Mouse (Mus musculus) neural tube, embryonic 14.5 days (tissue): ENCODE data around the gene Acot3. TPM values are rescaled to one million over a fixed set of nuclear protein-coding genes. Genes with fewer than 3 reads are reported as not detected.
"Not testable (repeated sequence)": the region's sequence is repeated elsewhere in the genome, so short reads cannot be mapped to it uniquely, and the experiment has no call there.

Source experiments
- ATAC-seq: fragments of 200-750 bp; cut with Nextera tagmentation; 2 replicates; pipeline ENCODE4 v1.8.0; 2017; ENCODE audit warnings: low read depth, mild to moderate bottlenecking, moderate TSS enrichment, moderate library complexity
- H3K27ac ChIP-seq: fragments of 300-500 bp; sonication (generic); 2 replicates; pipeline ENCODE4 v1.5.1; 2014; ENCODE audit warnings: low read depth, mild to moderate bottlenecking, control low read depth, low read length, moderate library complexity, mixed read lengths
- H3K27me3 ChIP-seq: fragments of 300-500 bp; sonication (generic); 2 replicates; pipeline ENCODE4 v1.6.1; 2014; ENCODE audit warnings: low read length; ENCODE audit not compliant: control insufficient read depth, insufficient read depth
- H3K36me3 ChIP-seq: fragments of 300-500 bp; sonication (generic); 2 replicates; pipeline ENCODE4 v1.6.1; 2014; ENCODE audit warnings: low read length, mixed read lengths; ENCODE audit not compliant: control insufficient read depth, insufficient read depth
- H3K4me1 ChIP-seq: fragments of 300-500 bp; sonication (generic); 2 replicates; pipeline ENCODE4 v1.6.1; 2014; ENCODE audit warnings: low read length; ENCODE audit not compliant: control insufficient read depth, insufficient read depth
- H3K4me2 ChIP-seq: fragments of 300-500 bp; sonication (generic); 2 replicates; pipeline ENCODE4 v1.6.1; 2014; ENCODE audit warnings: mild to moderate bottlenecking, low read depth, low read length, control low read depth
- H3K4me3 ChIP-seq: fragments of 300-500 bp; sonication (generic); 2 replicates; pipeline ENCODE4 v1.5.1; 2014; ENCODE audit warnings: low read depth, low read length, control low read depth, mixed read lengths
- H3K9ac ChIP-seq: fragments of 300-500 bp; sonication (generic); replicated peaks from 2 replicates; pipeline ENCODE4 v1.6.1; 2014; ENCODE audit warnings: low read depth, mild to moderate bottlenecking, control low read depth, low read length, mixed read lengths
- H3K9me3 ChIP-seq: fragments of 300-500 bp; sonication (generic); 2 replicates; pipeline ENCODE4 v1.6.1; 2016; ENCODE audit warnings: low read length; ENCODE audit not compliant: control insufficient read depth
- WGBS: fragments of 180-500 bp; shearing (Covaris S2); extraction: QIAGEN DNeasy Blood & Tissue Kit; methylation state at CpG from one replicate; pipeline ENCODE4 v1.1.7; 2014; 5-methylcytosine and 5-hydroxymethylcytosine counted together
- polyA plus RNA-seq: library from polyadenylated mRNA; unstranded; fragments of >200 nt; fragmentation: Nextera tagmentation; extraction: Ambion mirVana; gene quantifications from 2 replicates; pipeline ENCODE4 v1.2.1, GENCODE M21; 2014

The Acot3 gene
- polyA plus RNA-seq, 1 experiment from 2014 or later: 1.8 TPM

GRCm38 (mm10) chr12:84033302-84033701 lies 18.6 kb upstream of the Acot3 start:
- not testable (repeated sequence) for H3K9ac ChIP-seq, H3K4me2 ChIP-seq, ATAC-seq, H3K36me3 ChIP-seq, H3K27ac ChIP-seq, H3K9me3 ChIP-seq, H3K4me1 ChIP-seq, H3K4me3 ChIP-seq, H3K27me3 ChIP-seq
- 85% methylated on average over 2 of the region's 2 CpGs for WGBS

GRCm38 (mm10) chr12:84034108-84034507 lies 17.8 kb upstream of the Acot3 start:
- no peaks in the 10 kb centered on the region for H3K27me3 ChIP-seq
- H3K9ac ChIP-seq: no peak overlapping the region
- no peak overlapping the region for H3K27ac ChIP-seq
- no peaks in the 10 kb centered on the region for H3K4me1 ChIP-seq
- no peaks in the 10 kb centered on the region for H3K9me3 ChIP-seq
- H3K4me3 ChIP-seq: no peak overlapping the region
- 57% methylated on average over 4 of the region's 4 CpGs for WGBS
- H3K36me3 ChIP-seq: no peaks in the 10 kb centered on the region
- H3K4me2 ChIP-seq: no peak overlapping the region
- ATAC-seq: no peak

DNA sequence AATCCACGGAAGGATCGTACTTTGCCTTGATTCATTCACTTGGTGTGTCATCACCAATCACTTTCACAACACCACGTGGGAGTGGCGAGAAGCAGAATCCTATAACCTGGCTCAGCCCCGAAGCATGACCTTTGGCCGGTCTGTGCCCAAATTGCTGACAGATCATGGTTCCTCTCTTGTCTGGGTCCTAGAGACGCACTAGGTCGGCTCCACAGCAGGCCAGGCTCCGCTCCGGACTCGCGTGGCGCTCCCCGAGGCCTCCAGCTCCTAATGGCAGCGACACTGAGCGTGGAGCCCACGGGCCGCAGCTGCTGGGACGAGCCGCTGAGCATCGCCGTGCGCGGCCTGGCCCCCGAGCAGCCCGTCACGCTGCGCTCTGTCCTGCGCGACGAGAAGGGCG lies 13.7 kb upstream of the Acot3 start, which contains the start of gene Acot4:
TSS of gene Acot4 (plus strand) at position 139 of the 400 bp plus-strand sequence.
- not testable (repeated sequence) for H3K9me3 ChIP-seq, H3K36me3 ChIP-seq, H3K4me1 ChIP-seq, H3K27me3 ChIP-seq, H3K27ac ChIP-seq
- ATAC-seq: peak; percentile 68; the same call in 1 of the 2 replicates
- peak within 1 kb of the TSS; percentile 56 for H3K4me2 ChIP-seq
- WGBS: 10% methylated on average over 27 of the region's 32 CpGs
- H3K4me3 ChIP-seq: peak within 1 kb of the TSS; percentile 38
- peak within 1 kb of the TSS; percentile 47 for H3K9ac ChIP-seq

DNA sequence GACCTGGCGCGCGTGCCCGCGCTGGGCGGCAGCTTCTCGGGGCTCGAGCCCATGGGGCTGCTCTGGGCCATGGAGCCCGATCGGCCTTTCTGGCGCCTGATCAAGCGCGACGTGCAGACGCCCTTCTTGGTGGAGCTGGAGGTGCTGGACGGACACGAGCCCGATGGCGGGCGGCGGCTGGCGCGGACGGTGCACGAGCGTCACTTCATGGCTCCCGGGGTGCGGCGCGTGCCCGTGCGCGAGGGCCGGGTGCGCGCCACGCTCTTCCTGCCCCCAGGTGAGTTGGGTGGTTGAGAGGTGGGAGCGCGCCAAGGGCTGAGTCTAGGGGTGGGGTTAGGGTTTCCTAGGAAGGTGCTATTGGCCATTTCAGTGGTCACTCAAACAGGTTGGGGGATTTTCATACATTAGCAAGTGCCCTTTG lies 13.2 kb upstream of the Acot3 start, which contains the start of gene Gm49366:
TSS of gene Gm49366 (plus strand) at position 245 of the 421 bp plus-strand sequence.
- Histone ChIP-seq H3K4me2 (peak within 1 kb of the TSS; percentile 56), H3K4me3 (peak within 1 kb of the TSS; percentile 38), H3K9ac (peak within 1 kb of the TSS; percentile 47)
- not testable (repeated sequence) for H3K27ac ChIP-seq, H3K36me3 ChIP-seq, H3K27me3 ChIP-seq, ATAC-seq, H3K9me3 ChIP-seq, H3K4me1 ChIP-seq
- WGBS: 4% methylated on average over 29 of the region's 39 CpGs

DNA sequence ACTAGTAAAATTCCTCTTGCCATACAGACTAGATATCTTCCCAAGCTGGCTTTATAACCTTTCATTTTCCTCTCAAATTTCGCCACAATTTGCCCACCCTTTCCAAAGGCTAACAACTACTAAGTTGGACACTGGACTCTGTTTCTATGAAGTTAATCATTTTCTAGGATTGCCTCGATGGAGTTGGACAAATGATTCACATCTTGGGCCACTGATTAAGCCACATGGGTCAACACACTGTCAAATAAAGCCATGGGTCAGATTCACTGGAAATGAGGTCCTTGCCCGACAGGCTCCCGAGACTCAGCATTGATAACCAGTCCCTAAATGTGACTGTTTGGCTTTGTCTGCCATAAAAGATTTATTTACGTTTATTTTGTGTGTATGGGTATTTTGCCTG lies 9.7 kb upstream of the Acot3 start:
- no peak for ATAC-seq
- Histone ChIP-seq H3K9ac (no peak overlapping the region), H3K9me3 (no peaks in the 10 kb centered on the region), H3K27me3 (no peaks in the 10 kb centered on the region), H3K4me1 (no peaks in the 10 kb centered on the region), H3K36me3 (no peaks in the 10 kb centered on the region), H3K27ac (no peak overlapping the region), H3K4me2 (no peak overlapping the region), H3K4me3 (no peak overlapping the region)
- WGBS: 93% methylated on average over 5 of the region's 5 CpGs

DNA sequence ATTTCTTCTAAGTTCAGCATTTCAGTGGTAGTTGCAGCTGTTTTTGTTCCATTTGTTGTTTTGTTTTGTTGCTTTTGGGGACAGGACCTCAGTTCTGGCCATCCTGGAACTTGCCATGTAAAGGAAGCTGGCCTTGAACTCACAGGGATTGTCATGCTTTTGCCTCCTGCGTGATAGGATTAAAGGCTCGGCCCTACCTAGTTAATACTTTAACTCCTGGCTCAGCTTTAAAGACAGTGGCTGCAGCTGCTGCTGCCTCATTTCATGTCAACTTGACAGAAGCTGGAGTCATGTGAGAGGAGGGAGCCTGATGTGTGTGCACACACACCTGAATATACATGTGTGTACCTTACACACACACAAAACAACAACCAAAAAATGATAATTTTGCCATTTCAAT lies 7.9 kb upstream of the Acot3 start:
- H3K27ac ChIP-seq: no peak overlapping the region
- no peaks in the 10 kb centered on the region for H3K36me3 ChIP-seq
- no peak for ATAC-seq
- no peaks in the 10 kb centered on the region for H3K27me3 ChIP-seq
- no peaks in the 10 kb centered on the region for H3K4me1 ChIP-seq
- H3K9ac ChIP-seq: no peak overlapping the region
- H3K4me3 ChIP-seq: no peak overlapping the region
- 83% methylated on average over 2 of the region's 2 CpGs for WGBS
- H3K9me3 ChIP-seq: 0 out of 2 replicates have a peak, but pooled peaks cover 3% of the 10 kb centered on the region
- no peak overlapping the region for H3K4me2 ChIP-seq

DNA sequence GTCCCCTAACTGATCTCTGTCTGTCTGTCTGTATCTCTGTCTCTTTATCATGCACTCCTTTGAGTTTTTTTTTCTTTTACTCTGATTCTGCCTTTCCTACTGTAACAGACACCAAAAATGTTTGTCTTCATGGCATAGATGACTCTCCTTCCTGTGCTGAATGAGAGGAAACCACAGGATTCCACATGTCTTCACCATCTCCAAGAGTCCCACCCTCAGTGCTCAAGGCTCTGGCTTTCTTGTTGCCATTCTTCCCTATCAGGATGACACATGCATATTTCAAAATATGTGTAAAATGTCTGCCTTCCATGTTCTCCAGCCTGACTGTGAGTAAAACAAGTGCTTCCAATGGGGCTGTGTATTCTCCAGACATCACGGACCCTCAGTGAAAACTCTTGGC lies 5.0 kb upstream of the Acot3 start:
- no peaks in the 10 kb centered on the region for H3K27me3 ChIP-seq
- H3K36me3 ChIP-seq: no peaks in the 10 kb centered on the region
- no peak for ATAC-seq
- no peak overlapping the region for H3K4me2 ChIP-seq
- no peak overlapping the region for H3K9ac ChIP-seq
- H3K27ac ChIP-seq: no peak overlapping the region
- H3K9me3 ChIP-seq: 0 out of 2 replicates have a peak, but pooled peaks cover 3% of the 10 kb centered on the region
- no peak overlapping the region for H3K4me3 ChIP-seq
- WGBS: 100% methylated on average over 1 of the region's 1 CpGs
- H3K4me1 ChIP-seq: no peaks in the 10 kb centered on the region

- not testable (repeated sequence) for H3K9me3 ChIP-seq, H3K4me1 ChIP-seq, H3K4me2 ChIP-seq, H3K27ac ChIP-seq, H3K4me3 ChIP-seq, H3K9ac ChIP-seq, ATAC-seq, H3K27me3 ChIP-seq, H3K36me3 ChIP-seq
- 79% methylated on average over 5 of the region's 5 CpGs for WGBS
These were observed 1.2 kb upstream of the Acot3 start for GRCm38 (mm10) chr12:84050744-84051143.

GRCm38 (mm10) chr12:84052609-84053008 lies 665 bp downstream of the Acot3 start:
- H3K9ac ChIP-seq: no peak overlapping the region
- no peaks in the 10 kb centered on the region for H3K36me3 ChIP-seq
- 90% methylated on average over 7 of the region's 7 CpGs for WGBS
- H3K4me3 ChIP-seq: no peak overlapping the region; the same call in 1 of the 2 replicates
- H3K4me1 ChIP-seq: no peaks in the 10 kb centered on the region
- no peak overlapping the region for H3K27ac ChIP-seq
- 0 out of 2 replicates have a peak, but pooled peaks cover under 1% of the 10 kb centered on the region for H3K9me3 ChIP-seq
- no peak overlapping the region for H3K4me2 ChIP-seq
- ATAC-seq: no peak
- peaks cover 7% of the 10 kb centered on the region; the same call in 1 of the 2 replicates for H3K27me3 ChIP-seq
